Mouse (Mus musculus) liver, postnatal 0 days (tissue): Measurements from ENCODE around the gene Hoxa6.

Experiments
- CTCF ChIP-seq: sonication (generic); IDR thresholded peaks from 2 replicates; pipeline ENCODE4 v1.5.1; 2016; ENCODE audit warnings: antibody characterized with exemption, low read depth
- EP300 ChIP-seq: IDR thresholded peaks from 2 replicates; pipeline ENCODE4 v1.6.1; 2016; ENCODE audit warnings: antibody characterized with exemption, low read depth, mild to moderate bottlenecking

DNA sequence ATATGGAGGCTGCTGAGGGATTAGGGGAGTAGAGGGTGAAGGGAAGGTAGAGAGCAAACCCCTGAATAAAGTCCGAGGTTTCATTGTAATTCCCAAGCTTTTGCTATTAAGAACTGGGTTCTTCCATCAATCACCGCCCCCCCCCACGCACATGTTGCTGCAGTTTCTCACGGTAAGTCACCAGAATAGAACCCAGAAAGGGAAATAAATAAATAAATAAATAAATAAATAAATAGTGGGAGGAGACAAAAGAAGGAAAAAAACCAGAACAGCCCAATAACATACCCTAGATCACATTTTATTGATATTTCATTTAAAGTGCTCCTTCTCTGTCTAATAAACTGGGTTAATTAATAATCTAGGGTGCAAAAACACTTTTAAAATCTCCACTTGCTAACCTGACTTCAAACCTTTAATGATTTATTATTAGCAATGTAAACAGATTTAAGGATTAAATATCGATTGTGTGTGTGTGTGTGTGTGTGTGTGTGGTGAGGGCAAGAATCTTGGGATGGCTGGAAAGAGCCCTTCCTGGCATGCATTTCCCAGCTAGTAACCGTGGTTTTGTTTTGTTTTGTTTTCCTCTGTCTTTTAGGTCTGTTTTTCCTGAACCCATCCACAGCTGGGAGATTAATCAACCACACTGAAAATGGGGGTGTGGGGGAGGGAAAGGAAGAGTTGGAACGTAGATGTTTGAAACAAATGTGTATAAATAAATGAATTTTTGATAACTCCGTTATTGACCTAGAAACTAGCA is 47.0 kb downstream of the Hoxa6 start:
- no peak for TF ChIP-seq CTCF
- no peak for TF ChIP-seq EP300
